ENCODE assay signal across 22 mouse cellular contexts in the genomic region with DNA sequence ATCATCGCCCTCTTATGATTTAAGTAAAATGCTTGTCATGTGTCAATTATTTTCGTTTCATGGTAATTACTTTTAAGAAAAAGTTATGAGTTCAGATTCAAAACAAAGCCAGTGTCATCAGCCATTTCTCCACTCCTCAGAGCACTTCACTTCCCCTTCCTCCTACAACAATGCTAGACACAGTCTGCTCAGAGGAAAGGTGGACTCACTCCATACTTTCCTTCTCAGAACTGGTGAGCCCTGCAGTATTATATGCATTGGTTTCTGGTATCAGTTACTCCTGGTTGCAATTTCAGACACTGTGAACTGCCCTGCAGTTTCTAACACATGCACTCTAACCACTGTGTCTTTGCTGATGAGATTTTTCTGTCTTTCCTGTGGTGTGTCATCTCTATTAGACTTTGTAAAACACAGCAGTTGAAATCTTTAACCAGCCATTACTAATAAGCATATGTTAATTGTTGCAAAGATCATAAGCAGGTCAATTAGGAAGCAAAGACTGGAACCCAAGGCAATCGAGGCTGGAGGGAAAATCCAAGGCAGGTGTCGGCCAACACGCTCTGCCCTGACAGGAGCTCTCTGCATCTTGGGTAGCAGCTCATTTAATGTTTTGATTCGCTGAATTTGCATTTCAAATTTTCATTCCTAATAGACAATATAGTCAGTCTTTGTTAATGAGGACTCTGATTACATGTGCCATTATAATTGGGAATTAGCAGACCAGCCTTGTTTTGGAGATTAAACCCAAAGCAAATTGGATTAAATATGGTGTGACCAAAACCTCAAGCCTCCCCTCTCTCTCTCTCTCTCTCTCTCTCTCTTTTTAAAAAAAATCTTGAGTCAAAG.
A peak's percentile ranks its signal among the peaks of the same experiment; 100 is the strongest.
DNase-seq lines count a peak whose midpoint lies in the region; ATAC-seq lines count a peak whose summit lies in the region.
"Had no signal": no experiment of that assay in that cellular context is flagged by ENCODE, and none has a peak within 500 bp of the region (broad histone marks: within the 10 kb centered on the region; RNA-seq: fewer than 3 reads in every experiment).

No protein-coding gene starts in this region.

- no peak overlapping the region for H3K4me2 ChIP-seq in forebrain, embryonic 15.5 days (replicated peaks)
- no peak overlapping the region for H3K4me2 ChIP-seq in hindbrain, embryonic 14.5 days (replicated peaks)
- H3K4me2 ChIP-seq in hindbrain, embryonic 11.5 days (replicated peaks; ENCODE audit: low read depth, low read length): no peak overlapping the region
- no peak overlapping the region for H3K4me2 ChIP-seq in midbrain, embryonic 12.5 days (replicated peaks)
- no peak overlapping the region for H3K4me2 ChIP-seq in midbrain, embryonic 15.5 days
- H3K4me2 ChIP-seq: embryonic facial prominence, embryonic 12.5 days; heart, embryonic 13.5 days had no signal

- no peak overlapping the region for H3K9ac ChIP-seq in forebrain, embryonic 15.5 days (replicated peaks)
- H3K9ac ChIP-seq in hindbrain, embryonic 14.5 days: no peak overlapping the region
- H3K9ac ChIP-seq in hindbrain, embryonic 11.5 days (ENCODE audit: low read depth, low read length): no peak overlapping the region
- no peak overlapping the region for H3K9ac ChIP-seq in midbrain, embryonic 12.5 days (replicated peaks)
- no peak overlapping the region for H3K9ac ChIP-seq in midbrain, embryonic 15.5 days
- H3K9ac ChIP-seq: embryonic facial prominence, embryonic 12.5 days; heart, embryonic 13.5 days had no signal

- WGBS in forebrain, embryonic 15.5 days: 40% methylated on average over 6 of the region's 6 CpGs
- 75% methylated on average over 6 of the region's 6 CpGs for WGBS in forebrain, embryonic 10.5 days
- WGBS in hindbrain, embryonic 14.5 days: 48% methylated on average over 6 of the region's 6 CpGs
- 73% methylated on average over 6 of the region's 6 CpGs for WGBS in hindbrain, embryonic 11.5 days
- WGBS in midbrain, embryonic 12.5 days: 66% methylated on average over 6 of the region's 6 CpGs
- 48% methylated on average over 6 of the region's 6 CpGs for WGBS in midbrain, embryonic 15.5 days

- H3K4me1 ChIP-seq in forebrain, embryonic 15.5 days: no peaks in the 10 kb centered on the region
- H3K4me1 ChIP-seq in forebrain, embryonic 10.5 days: no peaks in the 10 kb centered on the region
- H3K4me1 ChIP-seq in hindbrain, embryonic 14.5 days (replicated peaks; ENCODE audit: control insufficient read depth, insufficient read depth, low read length): no peaks in the 10 kb centered on the region
- no peaks in the 10 kb centered on the region for H3K4me1 ChIP-seq in hindbrain, embryonic 11.5 days (replicated peaks; ENCODE audit: control insufficient read depth, insufficient read depth, low read length)
- no peaks in the 10 kb centered on the region for H3K4me1 ChIP-seq in midbrain, embryonic 12.5 days
- H3K4me1 ChIP-seq in midbrain, embryonic 15.5 days: no peaks in the 10 kb centered on the region
- H3K4me1 ChIP-seq: embryonic facial prominence, embryonic 12.5 days; heart, embryonic 13.5 days had no signal

- no peaks in the 10 kb centered on the region for H3K9me3 ChIP-seq in forebrain, embryonic 15.5 days
- peaks cover 4% of the 10 kb centered on the region; the same call in 1 of the 2 replicates for H3K9me3 ChIP-seq in forebrain, embryonic 10.5 days
- H3K9me3 ChIP-seq in hindbrain, embryonic 14.5 days (ENCODE audit: control insufficient read depth, low read length): 0 out of 2 replicates have a peak, but pooled peaks cover 4% of the 10 kb centered on the region
- H3K9me3 ChIP-seq in hindbrain, embryonic 11.5 days (ENCODE audit: control insufficient read depth, low read length): no peaks in the 10 kb centered on the region
- H3K9me3 ChIP-seq in midbrain, embryonic 12.5 days: no peaks in the 10 kb centered on the region
- H3K9me3 ChIP-seq in midbrain, embryonic 15.5 days: no peaks in the 10 kb centered on the region
- H3K9me3 ChIP-seq: embryonic facial prominence, embryonic 12.5 days had no signal

- H3K27me3 ChIP-seq in forebrain, embryonic 15.5 days: no peaks in the 10 kb centered on the region
- no peaks in the 10 kb centered on the region; the same call in 1 of the 2 replicates for H3K27me3 ChIP-seq in forebrain, embryonic 10.5 days (ENCODE audit: poor library complexity, severe bottlenecking)
- H3K27me3 ChIP-seq in hindbrain, embryonic 14.5 days (ENCODE audit: control insufficient read depth, insufficient read depth, low read length): no peaks in the 10 kb centered on the region
- H3K27me3 ChIP-seq in hindbrain, embryonic 11.5 days (ENCODE audit: control insufficient read depth, insufficient read depth, low read length): no peaks in the 10 kb centered on the region
- no peaks in the 10 kb centered on the region for H3K27me3 ChIP-seq in midbrain, embryonic 12.5 days
- H3K27me3 ChIP-seq in midbrain, embryonic 15.5 days (replicated peaks): no peaks in the 10 kb centered on the region
- H3K27me3 ChIP-seq: CH12.LX; embryonic facial prominence, embryonic 12.5 days; heart, embryonic 13.5 days had no signal

- no peak overlapping the region for H3K27ac ChIP-seq in forebrain, embryonic 15.5 days (replicated peaks)
- H3K27ac ChIP-seq in forebrain, embryonic 10.5 days: no peak overlapping the region
- H3K27ac ChIP-seq in hindbrain, embryonic 14.5 days: no peak overlapping the region
- H3K27ac ChIP-seq in hindbrain, embryonic 11.5 days (ENCODE audit: low read depth, low read length): no peak overlapping the region
- no peak overlapping the region for H3K27ac ChIP-seq in midbrain, embryonic 12.5 days (replicated peaks)
- H3K27ac ChIP-seq in midbrain, embryonic 15.5 days: no peak overlapping the region
- H3K27ac ChIP-seq: embryonic facial prominence, embryonic 12.5 days; heart, embryonic 13.5 days; hindbrain, postnatal 0 days had no signal

- ATAC-seq in forebrain, embryonic 15.5 days (replicated peaks): 0 out of 2 replicates have a peak, but pooled peaks have one; percentile 13
- ATAC-seq in hindbrain, embryonic 14.5 days (ENCODE audit: low FRiP score): peak; percentile 57; the same call in 1 of the 2 replicates
- no peak for ATAC-seq in hindbrain, embryonic 11.5 days (ENCODE audit: low FRiP score)
- peak; percentile 72 for ATAC-seq in midbrain, embryonic 12.5 days (ENCODE audit: low FRiP score, low read depth)
- peak; percentile 71 for ATAC-seq in midbrain, embryonic 15.5 days (replicated peaks)
- ATAC-seq: activated CD4-positive, CD25-positive, alpha-beta regulatory T cell, adult 4 months; hindbrain, postnatal 0 days; Patski had no signal

- DNase-seq in forebrain, embryonic 10.5 days (ENCODE audit: extremely low spot score, low spot score): no peak
- DNase-seq in hindbrain, embryonic 14.5 days (ENCODE audit: low spot score): no peak
- DNase-seq in hindbrain, embryonic 11.5 days (ENCODE audit: low spot score): no peak
- no peak for DNase-seq in cerebellum, adult 18-20 months
- DNase-seq in testis, postnatal 10 days (ENCODE audit: low spot score): no peak
- DNase-seq: adrenal gland, postnatal 25 days; cerebellum, adult 11 months; cerebellum, adult 9-10 months; cerebellum, postnatal 25 days; gastrocnemius, postnatal 36 days; heart, adult 11 months; heart, postnatal 36 days; kidney, adult 11 months had no signal

- no peaks in the 10 kb centered on the region for H3K36me3 ChIP-seq in forebrain, embryonic 15.5 days
- H3K36me3 ChIP-seq in forebrain, embryonic 10.5 days (replicated peaks): no peaks in the 10 kb centered on the region
- H3K36me3 ChIP-seq in hindbrain, embryonic 14.5 days (replicated peaks; ENCODE audit: control insufficient read depth, insufficient read depth): no peaks in the 10 kb centered on the region
- no peaks in the 10 kb centered on the region for H3K36me3 ChIP-seq in hindbrain, embryonic 11.5 days (ENCODE audit: control insufficient read depth, insufficient read depth, low read length)
- H3K36me3 ChIP-seq in midbrain, embryonic 12.5 days: no peaks in the 10 kb centered on the region
- no peaks in the 10 kb centered on the region for H3K36me3 ChIP-seq in midbrain, embryonic 15.5 days (replicated peaks)
- H3K36me3 ChIP-seq: embryonic facial prominence, embryonic 12.5 days; heart, embryonic 13.5 days had no signal

- H3K4me3 ChIP-seq in forebrain, embryonic 15.5 days: no peak overlapping the region
- no peak overlapping the region for H3K4me3 ChIP-seq in forebrain, embryonic 10.5 days
- no peak overlapping the region for H3K4me3 ChIP-seq in hindbrain, embryonic 14.5 days (replicated peaks; ENCODE audit: low read length)
- no peak overlapping the region for H3K4me3 ChIP-seq in hindbrain, embryonic 11.5 days (ENCODE audit: low read depth, low read length)
- no peak overlapping the region for H3K4me3 ChIP-seq in midbrain, embryonic 12.5 days
- no peak overlapping the region for H3K4me3 ChIP-seq in midbrain, embryonic 15.5 days
- H3K4me3 ChIP-seq: embryonic facial prominence, embryonic 12.5 days; heart, embryonic 13.5 days had no signal
